Mouse (Mus musculus) heart, postnatal 10 days (tissue): Measurements from ENCODE around the gene Orai3. TPM values are rescaled to one million over a fixed set of nuclear protein-coding genes. Genes with fewer than 3 reads are reported as not detected.

ENCODE experiments used
- DNase-seq, 2 experiments: peaks; one replicate each; pipeline ENCODE4 v3.0.0; 2021
- intact Hi-C: fragments of 180-260 bp; cut with DNase I; formaldehyde crosslinking; loops from one replicate; pipeline ENCODE4 v1.15.1; 2025
- total RNA-seq, 2 experiments: library from RNA; stranded (reverse); gene quantifications; 2 replicates each; pipeline ENCODE4 v1.2.3; 2021

Gene Orai3
- total RNA-seq, 2 experiments from 2014 or later = 18.0 to 20.9 TPM

DNA sequence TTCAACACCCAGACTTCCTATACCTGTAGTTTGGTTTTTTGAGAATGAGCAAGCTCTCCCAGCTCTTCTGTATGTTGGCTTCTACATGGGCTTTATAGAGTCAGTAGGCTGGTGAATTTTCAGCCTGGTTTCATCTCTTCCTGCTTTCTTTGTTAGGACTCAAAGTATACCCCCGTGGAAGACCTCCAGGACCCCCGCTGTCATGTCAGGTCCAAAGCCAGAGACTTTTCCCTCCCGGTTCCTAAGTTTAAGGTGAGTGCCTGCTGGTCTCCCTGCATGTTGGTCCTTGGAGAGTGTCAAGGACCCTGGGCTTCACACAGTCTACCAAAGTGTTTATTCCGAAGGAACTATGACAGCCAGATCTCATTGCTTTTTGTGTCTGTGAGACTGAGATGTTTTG lies 8.7 kb downstream of the Orai3 start:
- intact Hi-C loops = loop anchor here (2.0 to 5.0 kb wide), 2 partner anchors 18 to 64 kb away; no protein-coding TSS in a partner anchor
- no peak for DNase-seq

DNA sequence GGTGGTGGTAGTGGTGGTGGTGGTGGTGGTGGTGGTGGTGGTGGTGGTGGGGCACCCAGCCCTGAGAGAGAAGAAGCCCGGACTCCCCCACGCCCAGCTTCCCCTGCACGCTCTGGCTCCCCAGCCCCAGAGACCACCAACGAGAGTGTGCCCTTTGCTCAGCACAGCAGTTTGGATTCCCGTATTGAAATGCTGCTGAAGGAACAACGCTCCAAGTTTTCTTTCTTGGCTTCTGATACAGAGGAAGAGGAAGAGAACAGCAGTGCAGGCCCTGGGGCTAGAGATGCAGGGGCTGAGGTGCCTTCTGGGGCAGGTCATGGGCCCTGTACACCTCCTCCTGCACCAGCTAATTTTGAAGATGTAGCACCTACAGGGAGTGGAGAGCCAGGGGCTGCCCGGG lies 15.7 kb downstream of the Orai3 start, which contains the start of gene Gm49388:
Gene Gm49388 (plus strand): TSS at position 301 of the 400 bp plus-strand sequence.
- intact Hi-C loops = no loop called here
- no peak for DNase-seq

GRCm38 (mm10) chr7:127797076-127797845 lies 27.6 kb downstream of the Orai3 start:
- intact Hi-C loops = loop anchor here (2.0 kb wide), 1 partner anchor 18 kb away; no protein-coding TSS in a partner anchor
- no peak for DNase-seq

GRCm38 (mm10) chr7:127798591-127798990 lies 29.0 kb downstream of the Orai3 start:
- intact Hi-C loops = no loop called here
- DNase-seq = no peak

DNA sequence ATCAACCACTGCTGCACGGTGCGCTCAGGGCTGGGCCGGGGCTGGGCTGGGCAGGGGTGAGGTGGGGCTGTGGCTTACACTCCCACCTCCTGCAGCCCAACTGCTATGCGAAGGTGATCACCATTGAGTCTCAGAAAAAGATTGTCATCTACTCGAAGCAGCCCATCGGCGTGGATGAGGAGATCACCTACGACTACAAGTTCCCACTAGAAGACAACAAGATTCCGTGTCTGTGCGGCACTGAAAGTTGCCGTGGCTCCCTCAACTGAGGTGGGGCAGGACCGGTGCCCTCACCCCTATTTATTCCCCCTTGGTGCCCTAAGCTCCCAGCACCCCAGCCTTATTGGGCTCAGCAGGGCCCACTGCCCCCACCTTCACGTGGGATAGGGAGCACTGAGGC lies 29.6 kb downstream of the Orai3 start:
- intact Hi-C loops = no loop called here

GRCm38 (mm10) chr7:127799738-127800137 lies 30.1 kb downstream of the Orai3 start:
- no peak for DNase-seq
- intact Hi-C loops = loop anchor here (1.0 to 5.0 kb wide), 5 partner anchors 17 to 408 kb away; partner anchors contain the start of genes Cox6a2, Zfp646 and Zfp668

More for the DNA sequence above, 29.6 kb downstream of the Orai3 start:
- DNase-seq = no peak

DNA sequence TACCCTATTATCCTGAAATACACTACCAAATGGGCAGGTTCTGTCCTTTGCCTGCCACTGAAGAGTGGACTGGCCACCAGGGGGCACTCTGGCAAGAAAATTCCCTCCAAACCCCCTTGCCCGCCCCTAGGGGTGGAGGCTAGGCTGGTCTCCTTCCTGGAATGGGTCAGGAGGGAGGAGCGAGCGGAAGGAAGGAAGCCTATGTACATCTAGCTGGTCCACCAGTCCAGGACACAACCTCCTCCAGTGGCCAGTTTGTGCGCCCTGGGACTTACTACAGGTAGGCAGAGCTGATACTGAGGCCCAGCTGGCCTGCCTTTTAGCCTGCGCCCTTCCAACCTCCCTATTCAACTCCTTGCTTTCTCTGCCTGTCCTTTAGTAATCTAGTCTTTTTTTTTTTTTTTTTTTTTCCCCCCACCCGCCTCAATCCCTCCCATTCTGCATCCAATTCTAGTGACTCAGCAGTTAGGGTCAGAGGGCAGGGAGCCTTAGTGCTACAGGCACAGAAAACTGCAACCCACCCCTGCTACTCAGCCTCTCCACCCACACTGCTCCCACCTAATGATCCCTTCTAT lies 30.9 kb downstream of the Orai3 start, which contains the start of gene Hsd3b7:
Gene Hsd3b7 (plus strand): TSS at position 170 of the 575 bp plus-strand sequence.
- peak; percentile 95 to 97 for DNase-seq
- intact Hi-C loops = loop anchor here (1.0 to 5.0 kb wide), 5 partner anchors 16 to 407 kb away; partner anchors contain the start of genes Cox6a2, Zfp646 and Zfp668

- peak; percentile 31 to 32 for DNase-seq
- intact Hi-C loops = loop anchor here (2.0 to 5.0 kb wide), 3 partner anchors 40 to 406 kb away; partner anchors contain the start of genes Cox6a2, Zfp646 and Zfp668
These were observed 31.5 kb downstream of the Orai3 start for GRCm38 (mm10) chr7:127801010-127801621.

- DNase-seq = no peak
- intact Hi-C loops = loop anchor here (5.0 kb wide), 2 partner anchors 75 to 405 kb away; partner anchors contain the start of genes Cox6a2, Zfp646 and Zfp668
These were observed 32.7 kb downstream of the Orai3 start for GRCm38 (mm10) chr7:127802313-127802712.

DNA sequence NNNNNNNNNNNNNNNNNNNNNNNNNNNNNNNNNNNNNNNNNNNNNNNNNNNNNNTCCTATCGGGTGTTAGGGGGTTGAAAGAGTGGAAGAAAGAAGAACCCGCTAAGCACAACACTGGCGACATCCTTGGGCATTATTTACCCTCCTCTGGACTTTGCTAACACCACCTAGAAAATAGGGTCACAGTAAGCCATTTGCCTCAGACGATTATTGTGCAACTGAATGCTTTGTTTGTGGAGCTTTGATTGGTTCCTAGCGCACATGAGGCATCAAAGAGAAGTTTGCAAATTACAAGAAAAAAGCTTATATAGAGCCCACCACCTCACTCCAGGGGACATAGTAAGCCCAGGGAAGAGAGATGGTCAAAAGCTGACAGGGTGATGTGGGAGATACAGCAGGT lies 39.2 kb downstream of the Orai3 start:
- intact Hi-C loops = no loop called here

GRCm38 (mm10) chr7:127809846-127810245 lies 40.2 kb downstream of the Orai3 start:
- intact Hi-C loops = no loop called here

More for the DNA sequence above, 39.2 kb downstream of the Orai3 start:
- DNase-seq = no peak

DNA sequence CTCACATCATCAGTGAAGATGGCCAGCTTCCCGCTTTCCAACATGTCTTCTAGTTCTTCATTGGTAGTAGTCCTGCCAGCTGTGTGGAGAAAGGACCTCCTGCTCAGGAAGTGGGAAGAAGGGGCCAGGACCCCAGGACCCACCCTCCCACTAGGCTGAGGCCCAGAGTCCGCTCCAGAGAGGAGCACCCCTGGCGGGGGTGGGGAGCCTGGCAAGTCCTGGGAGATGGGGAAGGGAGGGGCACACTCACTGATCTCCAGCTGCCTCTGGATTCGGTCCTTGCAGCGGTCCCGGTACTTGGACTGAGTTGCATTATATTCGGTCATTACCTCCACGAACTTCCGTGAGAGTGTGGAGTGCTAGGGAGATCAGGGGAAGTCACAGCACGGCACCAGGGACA lies 41.0 kb downstream of the Orai3 start:
- intact Hi-C loops = no loop called here
- DNase-seq = no peak

More at GRCm38 (mm10) chr7:127809846-127810245, 40.2 kb downstream of the Orai3 start:
- no peak for DNase-seq

GRCm38 (mm10) chr7:127811240-127811639 lies 41.6 kb downstream of the Orai3 start:
- intact Hi-C loops = no loop called here

DNA sequence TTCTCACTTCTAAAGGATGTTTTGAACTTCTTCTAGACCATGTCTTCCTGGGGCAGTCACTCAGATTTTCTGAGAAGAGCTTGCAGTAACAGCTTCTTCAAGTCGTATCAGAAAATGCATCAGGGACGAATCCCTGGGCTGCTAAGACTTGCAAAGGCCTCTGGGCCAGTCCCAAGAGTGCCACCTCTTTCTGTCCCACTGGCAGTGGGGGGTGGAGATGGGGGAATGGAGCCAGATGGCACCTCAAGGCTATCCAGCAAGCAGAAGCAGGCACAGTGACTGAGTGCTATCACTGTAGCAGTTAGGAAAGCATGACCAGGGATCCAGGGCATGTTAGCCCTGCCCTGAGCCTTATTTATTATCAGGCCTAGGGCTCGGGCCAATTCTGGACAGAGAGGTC lies 42.7 kb downstream of the Orai3 start:
- DNase-seq = no peak
- intact Hi-C loops = no loop called here

More at GRCm38 (mm10) chr7:127811240-127811639, 41.6 kb downstream of the Orai3 start:
- no peak for DNase-seq

- intact Hi-C loops = loop anchor here (2.0 kb wide), 1 partner anchor 29 kb away; no protein-coding TSS in a partner anchor
These were observed 44.2 kb downstream of the Orai3 start for GRCm38 (mm10) chr7:127813821-127814220.

DNA sequence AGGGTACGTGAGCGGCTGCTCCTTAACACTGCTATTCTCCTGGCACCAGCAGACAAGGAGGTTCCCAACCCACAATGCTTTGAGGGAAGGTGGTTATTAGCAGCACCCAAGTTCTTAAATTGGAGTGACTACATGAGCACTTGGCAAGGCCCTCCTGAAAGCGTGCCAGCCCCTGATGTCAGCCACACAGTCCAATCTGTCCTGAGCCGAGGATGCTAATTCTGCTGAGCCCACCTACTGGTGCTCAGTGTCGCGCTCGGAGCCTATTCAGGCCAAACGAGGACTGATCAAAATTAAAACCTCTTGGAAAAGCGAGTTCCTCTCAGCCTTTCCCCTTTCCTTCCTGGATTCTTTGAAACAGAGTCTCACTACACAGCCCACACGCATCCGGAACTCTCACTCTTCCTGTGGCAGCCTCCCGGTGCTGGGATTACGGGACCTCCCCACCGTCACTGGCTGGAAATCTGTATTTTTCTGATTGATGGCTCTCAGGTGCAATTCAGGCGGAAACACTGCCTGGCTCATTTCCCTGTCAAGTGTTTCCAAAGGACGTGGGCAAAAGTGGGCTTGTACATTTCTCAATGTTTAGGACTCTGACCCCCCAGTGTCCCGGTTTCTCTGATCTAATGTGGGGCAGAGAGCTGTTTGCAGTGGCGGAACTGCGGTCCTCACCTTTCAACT lies 44.8 kb downstream of the Orai3 start:
- DNase-seq = peak; percentile 90 to 92
- intact Hi-C loops = loop anchor here (2.0 kb wide), 1 partner anchor 28 kb away; no protein-coding TSS in a partner anchor

More at GRCm38 (mm10) chr7:127813821-127814220, 44.2 kb downstream of the Orai3 start:
- DNase-seq = no peak

- no peak for DNase-seq
- intact Hi-C loops = loop anchor here (2.0 kb wide), 1 partner anchor 28 kb away; no protein-coding TSS in a partner anchor
These were observed 45.6 kb downstream of the Orai3 start for GRCm38 (mm10) chr7:127815116-127815665.

DNA sequence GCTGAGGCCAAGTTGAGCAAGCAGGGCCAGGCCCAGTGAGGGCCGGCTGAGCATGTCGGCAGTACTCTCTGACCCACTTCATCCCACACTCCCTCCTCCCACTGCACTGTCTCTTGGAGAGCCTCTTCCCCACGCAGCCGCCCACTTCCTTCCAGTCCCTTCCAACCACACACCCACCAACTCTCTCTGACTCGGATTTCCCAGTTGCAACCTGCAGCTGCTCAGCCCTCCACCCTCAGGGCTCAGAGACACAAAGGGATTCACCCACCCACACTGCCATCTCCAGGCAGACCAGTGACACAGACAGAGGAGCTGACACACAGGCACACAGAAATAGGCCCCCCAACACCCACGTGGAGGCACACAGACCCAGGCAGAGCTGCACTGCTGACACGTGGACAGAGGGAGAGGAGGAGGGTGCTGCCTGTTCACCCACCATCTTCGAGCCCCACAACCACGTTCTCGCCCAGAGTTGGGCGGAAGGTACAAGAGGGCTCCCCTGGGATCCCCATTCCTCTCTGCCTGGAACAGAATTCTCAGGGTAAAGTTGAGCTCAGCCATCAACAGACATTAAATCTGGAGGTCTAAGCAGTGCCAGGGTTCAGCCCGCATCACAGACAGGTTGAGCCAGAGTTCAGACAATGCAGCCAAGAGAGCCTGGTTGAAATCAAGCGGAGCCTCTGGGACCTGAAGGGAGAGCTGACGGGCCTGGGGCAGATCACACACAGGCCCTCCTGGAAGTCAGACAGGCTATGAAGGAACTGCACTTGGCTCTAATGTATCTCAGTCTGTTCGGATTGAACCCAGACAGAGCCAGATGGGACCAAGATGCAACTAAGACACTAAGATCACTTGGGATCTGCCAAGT lies 46.6 kb downstream of the Orai3 start:
- intact Hi-C loops = loop anchor here (1.0 to 2.0 kb wide), 2 partner anchors 16 to 27 kb away; partner anchors contain the start of gene Hsd3b7
- peak; percentile 69 to 71 for DNase-seq

DNA sequence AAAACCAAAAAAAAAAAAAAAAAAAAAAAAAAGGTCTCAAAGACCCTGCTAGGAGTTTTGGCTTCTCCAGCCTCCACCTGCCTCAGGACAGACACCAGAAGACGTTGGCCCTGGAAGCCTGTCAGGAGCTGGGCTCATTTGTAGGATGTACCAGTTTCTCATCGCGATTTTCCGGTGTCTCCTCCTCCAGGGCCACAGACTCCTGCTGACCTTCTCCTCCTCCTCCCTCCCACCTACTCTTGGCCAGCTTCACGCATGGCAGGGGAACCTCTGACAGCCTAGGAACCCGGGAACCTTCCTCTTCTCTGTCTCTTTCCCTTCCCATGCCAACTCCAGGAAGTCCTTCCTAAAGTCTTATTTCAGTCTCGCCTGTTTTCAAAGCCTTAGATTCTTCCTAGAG lies 47.4 kb downstream of the Orai3 start:
- intact Hi-C loops = no loop called here
- no peak for DNase-seq
